Mouse (Mus musculus) granulocyte monocyte progenitor cell, adult 5-6 weeks (primary cell): ENCODE measurements around the gene Xrcc1. TPM values are rescaled to one million over a fixed set of nuclear protein-coding genes. Genes with fewer than 3 reads are reported as not detected.

Experiments used
- total RNA-seq, 2 experiments: library from RNA; stranded (forward) in 1 of 2; stranded (reverse) in 1 of 2; fragments of 200-712, 200-1000 nt in 1 of 2; fragments of >200 nt in 1 of 2; fragmentation: Nextera tagmentation in 1 of 2; gene quantifications; 2 replicates each; pipeline ENCODE4 v1.2.3; 2014 to 2017

The Xrcc1 gene
- total RNA-seq, 2 experiments from 2014 or later: 40.9 to 80.6 TPM

Other genes starting within 250 kb of the Xrcc1 start
- gene Zfp61, start 245.1 kb upstream of the Xrcc1 start, total RNA-seq (2014; fragmentation: Nextera tagmentation): 16.5 and 16.8 TPM in 2 replicates
- gene Zfp61, start 245.1 kb upstream of the Xrcc1 start, total RNA-seq (2017): 16.7 and 27.7 TPM in 2 replicates
- 5.8 and 6.0 TPM in 2 replicates for gene Zfp94, start 229.6 kb upstream of the Xrcc1 start, total RNA-seq (2014; fragmentation: Nextera tagmentation)
- 2.0 and 3.4 TPM in 2 replicates for gene Zfp94, start 229.6 kb upstream of the Xrcc1 start, total RNA-seq (2017)
- gene Tescl, start 212.4 kb upstream of the Xrcc1 start, total RNA-seq (2014; fragmentation: Nextera tagmentation): not detected in 2 replicates
- not detected in 2 replicates for gene Tescl, start 212.4 kb upstream of the Xrcc1 start, total RNA-seq (2017)
- gene Lypd5, start 197.1 kb upstream of the Xrcc1 start, total RNA-seq (2014; fragmentation: Nextera tagmentation): not detected in 2 replicates
- not detected in 2 replicates for gene Lypd5, start 197.1 kb upstream of the Xrcc1 start, total RNA-seq (2017)
- gene Kcnn4, start 176.0 kb upstream of the Xrcc1 start, total RNA-seq (2014; fragmentation: Nextera tagmentation): 24.2 and 31.4 TPM in 2 replicates
- gene Kcnn4, start 176.0 kb upstream of the Xrcc1 start, total RNA-seq (2017): 36.3 and 43.5 TPM in 2 replicates
- 21.6 and 29.5 TPM in 2 replicates for gene Smg9, start 146.7 kb upstream of the Xrcc1 start, total RNA-seq (2014; fragmentation: Nextera tagmentation)
- gene Smg9, start 146.7 kb upstream of the Xrcc1 start, total RNA-seq (2017): 19.5 and 21.8 TPM in 2 replicates
- not detected in 2 replicates for gene Irgc1, start 94.0 kb upstream of the Xrcc1 start, total RNA-seq (2014; fragmentation: Nextera tagmentation)
- gene Irgc1, start 94.0 kb upstream of the Xrcc1 start, total RNA-seq (2017): not detected in 2 replicates
- 19.0 and 20.5 TPM in 2 replicates for gene Plaur, start 83.8 kb upstream of the Xrcc1 start, total RNA-seq (2014; fragmentation: Nextera tagmentation)
- 23.9 and 26.2 TPM in 2 replicates for gene Plaur, start 83.8 kb upstream of the Xrcc1 start, total RNA-seq (2017)
- gene Cadm4, start 64.3 kb upstream of the Xrcc1 start, total RNA-seq (2014; fragmentation: Nextera tagmentation): not detected in 2 replicates
- not detected in 2 replicates for gene Cadm4, start 64.3 kb upstream of the Xrcc1 start, total RNA-seq (2017)
- 1.5 and 4.0 TPM in 2 replicates for gene Zfp428, start 39.3 kb upstream of the Xrcc1 start, total RNA-seq (2014; fragmentation: Nextera tagmentation)
- 2.2 and 2.7 TPM in 2 replicates for gene Zfp428, start 39.3 kb upstream of the Xrcc1 start, total RNA-seq (2017)
- gene AC161166.1, start 33.8 kb upstream of the Xrcc1 start, total RNA-seq (2014; fragmentation: Nextera tagmentation): not detected in 2 replicates
- gene AC161166.1, start 33.8 kb upstream of the Xrcc1 start, total RNA-seq (2017): not detected in 2 replicates
- gene Irgq, start 15.6 kb upstream of the Xrcc1 start, total RNA-seq (2014; fragmentation: Nextera tagmentation): 5.1 and 5.9 TPM in 2 replicates
- gene Irgq, start 15.6 kb upstream of the Xrcc1 start, total RNA-seq (2017): 3.3 and 4.2 TPM in 2 replicates
- gene Pinlyp, start 171 bp upstream of the Xrcc1 start, total RNA-seq (2014; fragmentation: Nextera tagmentation): not detected in 2 replicates
- not detected in 2 replicates for gene Pinlyp, start 171 bp upstream of the Xrcc1 start, total RNA-seq (2017)
- 50.4 and 71.3 TPM in 2 replicates for gene Ethe1, start 41.3 kb downstream of the Xrcc1 start, total RNA-seq (2014; fragmentation: Nextera tagmentation)
- 23.4 and 28.3 TPM in 2 replicates for gene Ethe1, start 41.3 kb downstream of the Xrcc1 start, total RNA-seq (2017)
- gene Zfp575, start 41.4 kb downstream of the Xrcc1 start, total RNA-seq (2014; fragmentation: Nextera tagmentation): 0.41 and 0.75 TPM in 2 replicates
- gene Zfp575, start 41.4 kb downstream of the Xrcc1 start, total RNA-seq (2017): not detected in 2 replicates
- gene Phldb3, start 64.5 kb downstream of the Xrcc1 start, total RNA-seq (2014; fragmentation: Nextera tagmentation): 1.8 and 6.4 TPM in 2 replicates
- gene Phldb3, start 64.5 kb downstream of the Xrcc1 start, total RNA-seq (2017): 7.6 and 13.5 TPM in 2 replicates
- gene Lypd3, start 90.3 kb downstream of the Xrcc1 start, total RNA-seq (2014; fragmentation: Nextera tagmentation): not detected in 2 replicates
- not detected in 2 replicates for gene Lypd3, start 90.3 kb downstream of the Xrcc1 start, total RNA-seq (2017)
- not detected in 2 replicates for gene Tex101, start 130.4 kb downstream of the Xrcc1 start, total RNA-seq (2014; fragmentation: Nextera tagmentation)
- gene Tex101, start 130.4 kb downstream of the Xrcc1 start, total RNA-seq (2017): not detected in 2 replicates
- not detected in 2 replicates for gene BC049730, start 163.0 kb downstream of the Xrcc1 start, total RNA-seq (2014; fragmentation: Nextera tagmentation)
- not detected in 2 replicates for gene BC049730, start 163.0 kb downstream of the Xrcc1 start, total RNA-seq (2017)
- gene Gm4763, start 180.6 kb downstream of the Xrcc1 start, total RNA-seq (2014; fragmentation: Nextera tagmentation): not detected in 2 replicates
- gene Gm4763, start 180.6 kb downstream of the Xrcc1 start, total RNA-seq (2017): not detected in 2 replicates
- gene Cd177, start 214.0 kb downstream of the Xrcc1 start, total RNA-seq (2014; fragmentation: Nextera tagmentation): 0.43 and 1.3 TPM in 2 replicates
- gene Cd177, start 214.0 kb downstream of the Xrcc1 start, total RNA-seq (2017): 18.1 and 21.1 TPM in 2 replicates
- gene Ceacam10, start 230.9 kb downstream of the Xrcc1 start, total RNA-seq (2014; fragmentation: Nextera tagmentation): not detected in 2 replicates
- gene Ceacam10, start 230.9 kb downstream of the Xrcc1 start, total RNA-seq (2017): 0.82 and 4.9 TPM in 2 replicates